Mouse (Mus musculus) cerebellum, adult 9-11 months (tissue): Measurements from ENCODE around the gene Mapk11.

Source experiments
- DNase-seq: peaks from one replicate; pipeline ENCODE4 v3.0.0; 2022

Mapk11 gene

GRCm38 (mm10) chr15:89102646-89103045, 46.8 kb downstream of the Mapk11 start:
- peak; percentile 60 for DNase-seq

GRCm38 (mm10) chr15:89100823-89101222, 48.6 kb downstream of the Mapk11 start:
- no peak for DNase-seq

- DNase-seq = peak; percentile 88
Observed at GRCm38 (mm10) chr15:89098616-89099015, 50.8 kb downstream of the Mapk11 start.

- DNase-seq = no peak
Observed at GRCm38 (mm10) chr15:89097450-89097849, 52.0 kb downstream of the Mapk11 start.
